Mouse (Mus musculus): ENCODE data around the gene Acyp2. TPM values are rescaled to one million over a fixed set of nuclear protein-coding genes. Genes with fewer than 3 reads are reported as not detected.

Gene Acyp2
- 1 to 10 TPM in 1 of 2 experiments, under 1 TPM in 1; 0.66 to 1.1 TPM for total RNA-seq (2023)

GRCm38 (mm10) chr11:30649001-30649637 is at the start of gene Acyp2:
Gene Acyp2, minus strand, starts transcription at chr11:30649587.

GRCm38 (mm10) chr11:30471751-30472593 is 177.4 kb downstream of the Acyp2 start, which contains the start of gene 4930505A04Rik:
Gene 4930505A04Rik, minus strand, starts transcription at chr11:30471827.

Other genes with a start within 250 kb of the Acyp2 start
- not detected for gene 4930505A04Rik, start 177.8 kb downstream of the Acyp2 start, total RNA-seq (2023)
- gene Psme4, start 122.1 kb upstream of the Acyp2 start, total RNA-seq (2023) = 10 to 100 TPM; 50.8 to 53.7 TPM
- under 1 TPM in 1 of 2 experiments, not detected in 1; 0.13 TPM for gene Gpr75, start 235.8 kb upstream of the Acyp2 start, total RNA-seq (2023)
- 10 to 100 TPM in 1 of 2 experiments, 1 to 10 TPM in 1; 8.3 to 11.5 TPM for gene Asb3, start 235.8 kb upstream of the Acyp2 start, total RNA-seq (2023)

Data from neutrophil, adult 83 days (primary cell).